Mouse (Mus musculus) adrenal gland, adult 18-20 months (tissue): ENCODE measurements at regions not wholly inside any gene's neighbourhood (a gene's known extent, or its start where the extent isn't known, plus 50 kb on each side); places are given as distances from the start of the nearest gene placed in this dataset.

Source experiments
- DNase-seq, 2 experiments: peaks; one replicate each; pipeline ENCODE4 v3.0.0; 2021 to 2022; ENCODE audit warnings: low spot score in 2 of 2

DNA sequence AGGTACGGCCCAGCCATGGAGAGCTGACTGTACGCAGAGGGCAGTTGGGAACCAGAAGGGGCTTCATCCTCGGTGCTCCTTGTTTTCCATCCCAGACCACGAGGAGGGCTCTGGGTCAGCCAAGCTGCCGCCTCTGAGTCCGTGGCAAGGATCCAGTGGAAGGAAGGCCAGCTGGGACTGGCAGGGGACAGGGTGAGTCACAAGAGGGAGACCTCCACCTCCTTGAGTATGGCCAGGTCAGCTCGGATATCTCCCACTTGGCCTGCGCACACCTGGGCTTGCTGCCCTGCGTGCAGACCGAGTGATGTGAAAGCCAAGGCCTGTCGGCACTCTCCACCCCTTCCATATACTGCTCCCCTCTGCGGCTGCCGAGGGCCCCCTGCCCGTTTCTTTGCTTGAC is 270.9 kb upstream of the Rtl1 start:
- no peak for DNase-seq

GRCm38 (mm10) chr12:109874466-109874865 is 274.3 kb upstream of the Rtl1 start:
- no peak for DNase-seq

GRCm38 (mm10) chr12:109881108-109881507 is 281.0 kb upstream of the Rtl1 start:
- no peak for DNase-seq

- no peak for DNase-seq
Measured at GRCm38 (mm10) chr12:109891206-109891605, 291.1 kb upstream of the Rtl1 start.

DNA sequence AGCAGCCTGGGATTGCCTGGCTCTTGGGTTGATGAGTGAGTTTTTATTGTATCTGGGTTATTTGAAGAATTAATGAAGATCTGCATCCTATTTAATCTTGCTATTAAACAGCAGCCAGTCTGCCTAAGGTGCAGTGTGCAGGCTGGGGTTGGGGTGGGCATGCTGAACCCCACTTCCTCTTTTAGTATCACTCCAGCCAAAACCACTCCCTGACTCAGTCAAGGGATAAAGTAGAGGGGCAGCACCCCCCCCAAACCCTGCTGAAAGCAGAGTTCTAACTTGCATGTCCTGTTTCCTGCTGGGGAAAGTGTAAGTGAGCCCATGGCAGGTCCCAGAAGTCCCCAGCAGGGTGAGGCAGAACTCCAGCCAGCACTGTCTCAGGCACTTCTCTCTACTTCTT is 292.7 kb upstream of the Rtl1 start:
- DNase-seq = no peak

DNA sequence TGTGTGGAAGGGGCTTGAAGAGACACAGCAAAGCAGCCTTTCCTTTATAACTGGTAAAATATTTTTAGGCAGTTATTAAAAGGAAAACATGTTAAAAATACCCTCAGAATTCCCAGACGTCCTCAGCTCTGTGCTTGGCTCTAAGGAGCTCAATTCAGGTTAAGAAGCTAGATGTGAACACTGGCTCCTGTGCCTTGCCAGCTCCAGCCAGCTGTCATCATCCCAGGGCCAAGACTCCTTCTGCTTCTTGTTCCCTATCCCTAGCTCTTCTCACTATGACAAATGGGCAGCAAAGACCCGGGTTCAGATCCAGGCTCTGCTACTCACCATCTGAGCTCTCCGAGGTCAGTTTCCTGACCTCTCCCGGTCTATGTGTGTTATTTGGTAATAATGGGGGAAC is 293.5 kb upstream of the Rtl1 start:
- DNase-seq = no peak

- peak in 1 of 2 experiments; percentile 35 for DNase-seq
Measured at GRCm38 (mm10) chr12:109895389-109895788, 295.3 kb upstream of the Rtl1 start.

DNA sequence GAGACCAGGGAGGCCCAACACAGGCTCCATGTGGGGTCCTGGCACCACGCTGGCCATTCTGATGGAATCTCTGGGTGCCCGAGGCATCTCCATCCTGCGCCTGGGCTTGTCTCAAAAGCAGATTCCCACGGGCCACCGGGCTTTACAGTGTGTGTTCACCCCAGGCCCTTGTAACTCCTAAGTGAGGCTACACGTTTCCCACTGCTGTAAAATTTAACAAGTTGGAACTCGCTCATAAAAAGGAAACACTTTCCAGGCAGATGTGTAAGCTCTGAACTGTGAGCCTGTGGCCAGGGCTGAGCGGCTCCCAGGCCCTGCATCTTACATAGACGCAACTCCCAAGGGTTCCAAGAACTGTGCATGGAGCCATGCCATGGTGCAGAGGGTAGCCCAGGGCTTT is 296.3 kb upstream of the Rtl1 start:
- no peak for DNase-seq

- DNase-seq = peak in 1 of 2 experiments; percentile 16
Measured at GRCm38 (mm10) chr12:109896906-109897305, 296.8 kb upstream of the Rtl1 start.

- no peak for DNase-seq
Measured at GRCm38 (mm10) chr12:109897861-109898385, 297.8 kb upstream of the Rtl1 start.

- no peak for DNase-seq
Measured at GRCm38 (mm10) chr12:109899420-109899819, 299.3 kb upstream of the Rtl1 start.

GRCm38 (mm10) chr12:109910966-109911495 is 310.9 kb upstream of the Rtl1 start:
- DNase-seq = no peak

- no peak for DNase-seq
Measured at GRCm38 (mm10) chr12:109911506-109911905, 311.4 kb upstream of the Rtl1 start.

DNA sequence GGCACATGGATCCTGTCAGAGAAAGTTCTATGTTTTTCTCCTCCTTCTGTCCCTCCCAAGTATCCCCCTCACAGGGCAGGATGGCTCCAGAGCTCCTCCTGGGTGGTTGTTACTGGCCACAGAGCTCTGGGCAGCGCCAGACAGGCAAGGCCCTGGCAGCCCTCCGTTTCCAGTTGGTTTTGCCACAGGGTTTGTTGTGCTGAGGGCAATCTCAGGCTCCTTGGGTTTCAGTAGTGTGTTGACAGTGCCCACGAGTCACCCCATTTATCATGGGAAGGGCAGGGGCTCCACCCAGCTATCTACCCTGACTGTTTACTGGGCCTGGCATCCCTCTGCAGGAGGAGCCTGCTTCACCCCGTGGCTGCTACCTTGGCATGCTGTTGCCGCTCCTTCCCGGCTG is 317.6 kb upstream of the Rtl1 start:
- DNase-seq = no peak

DNA sequence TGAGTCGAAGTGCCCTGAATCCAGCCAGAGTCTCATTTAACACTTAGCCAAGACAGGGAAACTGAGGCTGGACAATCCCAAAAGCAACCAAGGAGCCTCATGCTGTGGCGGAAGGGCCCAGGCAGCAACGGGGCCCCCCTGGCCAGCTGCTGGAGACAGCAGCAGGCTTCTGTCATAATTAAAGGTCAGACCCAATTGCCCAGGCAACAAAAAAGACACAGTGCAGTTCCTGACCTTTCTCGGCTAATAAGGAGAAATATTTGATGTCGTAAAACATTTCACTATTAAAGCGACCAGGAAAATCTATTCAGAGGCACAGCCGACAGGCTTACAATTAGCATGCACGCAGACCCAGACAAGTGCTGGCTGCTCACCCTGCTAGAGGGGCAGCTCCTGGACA is 318.8 kb upstream of the Rtl1 start:
- DNase-seq = no peak

DNA sequence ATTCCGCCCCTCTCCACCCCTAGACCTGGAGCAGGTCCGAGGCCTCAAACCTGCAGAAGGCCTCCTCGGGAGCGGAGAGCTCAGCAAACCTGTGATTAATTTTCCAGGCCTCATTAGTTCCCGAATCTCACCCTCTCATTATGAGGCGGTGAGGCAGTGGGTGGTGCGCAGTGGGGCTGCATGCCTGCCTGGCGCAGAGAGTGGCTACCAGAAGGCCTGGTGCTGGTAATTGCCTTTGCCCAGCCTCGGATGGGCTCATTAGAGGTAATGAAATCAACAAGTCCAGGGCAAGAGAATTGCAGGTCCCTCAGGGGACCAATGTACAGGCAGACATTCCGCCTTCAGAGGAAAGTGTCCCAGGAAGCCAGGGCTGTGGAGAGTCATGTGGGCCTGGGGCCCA is 322.0 kb upstream of the Rtl1 start:
- no peak for DNase-seq

GRCm38 (mm10) chr12:109925866-109926265 is 325.7 kb upstream of the Rtl1 start:
- DNase-seq = no peak

DNA sequence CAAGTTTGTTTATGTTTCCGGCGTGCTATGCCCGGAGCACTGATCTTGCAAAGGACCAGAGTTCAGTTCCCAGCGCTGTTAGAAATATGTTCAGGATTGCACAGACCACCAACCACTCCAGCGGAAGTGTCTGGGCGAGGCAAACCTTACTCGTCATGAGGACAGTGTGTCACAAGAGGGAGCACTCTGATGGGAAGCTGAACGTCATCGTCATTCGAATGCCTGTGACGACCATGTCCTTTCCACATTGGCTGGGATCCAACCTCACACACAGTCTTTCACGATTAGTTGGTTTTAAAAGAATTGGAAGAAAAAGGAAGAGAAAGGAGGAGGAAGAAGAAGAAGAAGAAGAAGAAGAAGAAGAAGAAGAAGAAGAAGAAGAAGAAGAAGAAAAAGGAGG is 326.5 kb upstream of the Rtl1 start:
- no peak for DNase-seq

GRCm38 (mm10) chr12:109946179-109946578 is 332.7 kb upstream of the Dio3 start:
- no peak for DNase-seq

GRCm38 (mm10) chr12:109946936-109947335 is 331.9 kb upstream of the Dio3 start:
- DNase-seq = no peak

GRCm38 (mm10) chr12:109947886-109948433 is 330.9 kb upstream of the Dio3 start:
- DNase-seq = no peak

DNA sequence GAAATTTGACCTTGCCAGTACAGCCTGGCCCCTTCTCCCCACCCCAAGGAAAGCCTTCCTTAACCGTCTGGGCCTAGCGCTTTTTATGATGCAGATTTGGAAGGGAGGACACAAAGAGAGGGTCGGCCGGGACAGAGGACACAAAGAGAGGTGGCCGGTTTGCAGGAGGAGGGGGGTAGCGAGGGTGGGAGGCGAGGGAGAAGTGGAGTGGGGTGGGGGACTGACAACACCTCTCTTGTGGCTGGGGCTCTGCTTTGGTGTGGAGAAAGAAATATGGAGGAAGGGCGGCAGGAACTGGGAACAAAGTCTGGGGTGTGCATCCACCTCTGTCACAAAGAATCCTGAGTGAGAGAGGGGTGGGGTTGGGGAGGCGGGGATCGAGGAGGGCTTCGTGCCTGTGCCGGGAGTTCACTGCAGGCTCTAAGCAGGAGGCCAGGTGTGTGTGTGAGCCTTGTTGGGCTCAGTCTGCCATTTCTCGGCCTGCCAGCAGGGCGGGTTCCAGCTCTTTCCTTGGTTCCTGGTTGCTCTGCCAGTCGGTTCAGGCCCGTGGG is 330.4 kb upstream of the Dio3 start:
- DNase-seq = no peak
